ENCODE assay signal across 8 mouse cellular contexts in the genomic region with DNA sequence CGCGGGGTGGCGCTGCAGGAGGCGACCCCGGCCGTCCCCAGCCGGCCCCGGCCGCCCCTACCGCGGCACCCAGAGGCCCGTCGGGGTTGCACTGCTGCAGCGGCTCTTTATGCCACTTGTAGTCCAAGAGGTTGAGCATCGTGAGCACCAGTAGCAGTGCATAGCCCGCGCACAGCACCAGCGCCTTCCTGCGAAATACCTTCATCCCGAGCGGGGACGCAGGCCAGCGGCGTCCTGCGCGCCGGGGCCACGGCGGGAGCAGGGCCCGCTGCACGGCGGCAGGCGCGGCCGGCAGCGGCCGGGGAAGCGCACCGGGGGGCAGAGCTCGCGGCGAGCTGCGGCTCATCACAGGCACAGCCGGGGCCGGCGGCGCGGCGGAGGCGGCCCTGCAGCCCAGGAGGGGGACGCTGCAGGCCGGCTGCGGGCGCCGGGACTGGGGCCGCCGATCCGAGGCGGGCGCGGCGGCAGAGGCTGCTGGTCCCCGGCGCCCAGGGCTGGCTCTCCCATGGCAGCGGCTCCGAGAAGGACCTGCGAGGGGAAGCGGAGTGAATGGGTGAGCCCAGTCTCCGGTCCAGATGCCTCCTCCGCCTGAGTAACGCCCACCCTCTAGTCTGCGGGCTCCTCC. TPM values are rescaled to one million over a fixed set of nuclear protein-coding genes. Genes with fewer than 3 reads are reported as not detected.
DNase-seq lines count a peak whose midpoint lies in the region; ATAC-seq and TF ChIP-seq lines count a peak whose summit lies in the region.

No protein-coding gene starts in this region.

- H3K36me3 ChIP-seq in forebrain, embryonic 14.5 days (ENCODE audit: control insufficient read depth, insufficient read depth, low read length) = no peaks in the 10 kb centered on the region
- no peaks in the 10 kb centered on the region for H3K36me3 ChIP-seq in hindbrain, embryonic 12.5 days
- H3K36me3 ChIP-seq in liver, adult 2 months (ENCODE audit: control insufficient read depth, insufficient read depth, low read length) = no peaks in the 10 kb centered on the region
- H3K36me3 ChIP-seq in neural tube, embryonic 13.5 days = peaks cover 4% of the 10 kb centered on the region; the same call in 1 of the 2 replicates

- H3K4me2 ChIP-seq in forebrain, embryonic 14.5 days (ENCODE audit: low read length) = peak overlapping the region; percentile 99
- H3K4me2 ChIP-seq in hindbrain, embryonic 12.5 days (replicated peaks) = peak overlapping the region; percentile 96
- peak overlapping the region; percentile 97 for H3K4me2 ChIP-seq in neural tube, embryonic 13.5 days

- H3K9me3 ChIP-seq in forebrain, embryonic 14.5 days (replicated peaks; ENCODE audit: control insufficient read depth, low read length) = no peaks in the 10 kb centered on the region
- H3K9me3 ChIP-seq in hindbrain, embryonic 12.5 days (replicated peaks) = no peaks in the 10 kb centered on the region
- no peaks in the 10 kb centered on the region for H3K9me3 ChIP-seq in neural tube, embryonic 13.5 days

- peak overlapping the region; percentile 60 for H3K27ac ChIP-seq in forebrain, embryonic 14.5 days (ENCODE audit: low read depth, low read length)
- H3K27ac ChIP-seq in hindbrain, embryonic 12.5 days = peak overlapping the region; percentile 86
- H3K27ac ChIP-seq in liver, adult 2 months (replicated peaks; ENCODE audit: insufficient read depth, low read depth, low read length) = no peak overlapping the region
- H3K27ac ChIP-seq in neural tube, embryonic 13.5 days (replicated peaks) = peak overlapping the region; percentile 87

- H3K9ac ChIP-seq in forebrain, embryonic 14.5 days (ENCODE audit: low read length) = peak overlapping the region; percentile 82
- peak overlapping the region; percentile 86 for H3K9ac ChIP-seq in hindbrain, embryonic 12.5 days
- H3K9ac ChIP-seq in liver, adult 2 months (ENCODE audit: low read depth, low read length) = peak overlapping the region; percentile 60
- H3K9ac ChIP-seq in neural tube, embryonic 13.5 days = peak overlapping the region; percentile 89

- peak overlapping the region; percentile 79 for H3K4me3 ChIP-seq in forebrain, embryonic 14.5 days (ENCODE audit: low read depth, low read length)
- peak overlapping the region; percentile 83 for H3K4me3 ChIP-seq in hindbrain, embryonic 12.5 days
- H3K4me3 ChIP-seq in liver, adult 2 months (ENCODE audit: insufficient read depth, low read depth, low read length) = peak overlapping the region; percentile 64
- H3K4me3 ChIP-seq in neural tube, embryonic 13.5 days = peak overlapping the region; percentile 85

- no peaks in the 10 kb centered on the region for H3K79me2 ChIP-seq in liver, adult 2 months (ENCODE audit: control insufficient read depth, insufficient read depth, low read length)

- no peak for TF ChIP-seq CTCF in liver, adult 2 months (IDR thresholded peaks at IDR 0.05; ENCODE audit: low read depth, low read length)

- DNase-seq in retina, embryonic 14.5 days (ENCODE audit: low spot score) = peak; percentile 62
- DNase-seq in retina, postnatal 1 day = no peak
- DNase-seq in adrenal gland, postnatal 4 days (ENCODE audit: low spot score in 2 of 2) = peak; percentile 6 to 12
- DNase-seq in forebrain, embryonic 14.5 days (ENCODE audit: low spot score) = peak; percentile 55
- no peak for DNase-seq in liver, adult 2 months (ENCODE audit: extremely low read depth, low read depth, low spot score)

- no peak for TF ChIP-seq POLR2A in liver, adult 2 months (IDR thresholded peaks at IDR 0.05; ENCODE audit: extremely low read depth, insufficient read depth, low read length)

- ATAC-seq in forebrain, embryonic 14.5 days = peak; percentile 38
- peak; percentile 38 for ATAC-seq in hindbrain, embryonic 12.5 days (ENCODE audit: low FRiP score)
- ATAC-seq in neural tube, embryonic 13.5 days (ENCODE audit: low read depth) = peak; percentile 41
- no peak for ATAC-seq in megakaryocyte-erythroid progenitor cell, adult 5-6 weeks (replicated peaks; ENCODE audit: low FRiP score, low TSS enrichment, poor library complexity, severe bottlenecking)

- peaks cover 16% of the 10 kb centered on the region for H3K4me1 ChIP-seq in forebrain, embryonic 14.5 days (ENCODE audit: control insufficient read depth, insufficient read depth, low read length)
- H3K4me1 ChIP-seq in hindbrain, embryonic 12.5 days = peaks cover 16% of the 10 kb centered on the region
- no peaks in the 10 kb centered on the region for H3K4me1 ChIP-seq in liver, adult 2 months (ENCODE audit: control insufficient read depth, insufficient read depth, low read length)
- H3K4me1 ChIP-seq in neural tube, embryonic 13.5 days (replicated peaks) = peaks cover 24% of the 10 kb centered on the region

- WGBS in forebrain, embryonic 14.5 days = under 1% methylated on average over 60 of the region's 72 CpGs
- WGBS in hindbrain, embryonic 12.5 days = under 1% methylated on average over 60 of the region's 72 CpGs
- under 1% methylated on average over 69 of the region's 72 CpGs for WGBS in liver, adult 2 months
- WGBS in neural tube, embryonic 13.5 days = under 1% methylated on average over 56 of the region's 72 CpGs

- H3K27me3 ChIP-seq in forebrain, embryonic 14.5 days (replicated peaks; ENCODE audit: control insufficient read depth, insufficient read depth, low read length) = no peaks in the 10 kb centered on the region
- no peaks in the 10 kb centered on the region for H3K27me3 ChIP-seq in hindbrain, embryonic 12.5 days
- peaks cover 17% of the 10 kb centered on the region for H3K27me3 ChIP-seq in liver, adult 2 months (ENCODE audit: control insufficient read depth, insufficient read depth, low read length)
- H3K27me3 ChIP-seq in neural tube, embryonic 13.5 days = peaks cover 20% of the 10 kb centered on the region

RNA-seq across cellular contexts. Expression of a gene that starts 0.5 kb away (rescaled TPM):
- 10 to 100 TPM; 42.5 to 42.6 TPM for total RNA-seq in adrenal gland, postnatal 4 days (2021)
- polyA plus RNA-seq in forebrain, embryonic 14.5 days (2014; fragmentation: Nextera tagmentation; extraction: Ambion mirVana) = 10.2 and 13.1 TPM in 2 replicates
- polyA plus RNA-seq in hindbrain, embryonic 12.5 days (2016; fragmentation: Nextera tagmentation; extraction: Ambion mirVana) = 7.5 and 9.1 TPM in 2 replicates
- total RNA-seq in liver, adult 2 months (2014; rRNA removed) = 0.83 and 2.1 TPM in 2 replicates
- 0.36 and 0.48 TPM in 2 replicates for polyA plus RNA-seq in liver, adult 2 months (2012; rRNA removed)
- 8.9 and 9.5 TPM in 2 replicates for polyA plus RNA-seq in neural tube, embryonic 13.5 days (2015; fragmentation: Nextera tagmentation; extraction: Ambion mirVana)
- total RNA-seq in megakaryocyte-erythroid progenitor cell, adult 5-6 weeks (2014; fragmentation: Nextera tagmentation) = not detected in 2 replicates
- 0.04 and 0.14 TPM in 2 replicates for total RNA-seq in megakaryocyte-erythroid progenitor cell, adult 5-6 weeks (2017)

Comparison
In these comparisons a context has a peak if more than half of its experiments do, and no peak if none do; other contexts are left out.
1. DNase-seq: peak in retina, embryonic 14.5 days (single experiment), adrenal gland, postnatal 4 days (2 of 2) and forebrain, embryonic 14.5 days (single experiment); none in retina, postnatal 1 day (single experiment) and liver, adult 2 months (single experiment).
2. Peak in every context shown above with its lines, with median percentiles within 50 percentile points of each other: H3K4me2 ChIP-seq, H3K4me3 ChIP-seq and H3K9ac ChIP-seq.